Mouse (Mus musculus): Measurements from ENCODE around the gene 1600012H06Rik.
A peak's percentile ranks its signal among the peaks of the same experiment; 100 is the strongest.
"Not testable (repeated sequence)": the region's sequence is repeated elsewhere in the genome, so short reads cannot be mapped to it uniquely, and the experiment has no call there.

1600012H06Rik gene

DNA sequence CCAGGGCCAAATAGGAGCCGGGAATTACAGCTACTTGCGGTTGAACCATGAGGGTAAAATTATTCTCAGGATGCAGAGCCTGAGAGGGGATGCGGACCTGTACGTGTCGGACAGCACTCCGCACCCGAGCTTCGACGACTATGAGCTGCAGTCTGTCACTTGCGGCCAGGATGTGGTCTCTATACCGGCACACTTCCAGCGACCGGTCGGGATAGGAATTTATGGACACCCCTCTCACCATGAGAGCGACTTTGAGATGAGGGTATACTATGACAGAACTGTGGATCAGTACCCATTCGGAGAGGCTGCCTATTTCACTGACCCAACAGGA, 710 bp downstream of the 1600012H06Rik start:
- no peak for DNase-seq (ENCODE audit: low read depth)

DNA sequence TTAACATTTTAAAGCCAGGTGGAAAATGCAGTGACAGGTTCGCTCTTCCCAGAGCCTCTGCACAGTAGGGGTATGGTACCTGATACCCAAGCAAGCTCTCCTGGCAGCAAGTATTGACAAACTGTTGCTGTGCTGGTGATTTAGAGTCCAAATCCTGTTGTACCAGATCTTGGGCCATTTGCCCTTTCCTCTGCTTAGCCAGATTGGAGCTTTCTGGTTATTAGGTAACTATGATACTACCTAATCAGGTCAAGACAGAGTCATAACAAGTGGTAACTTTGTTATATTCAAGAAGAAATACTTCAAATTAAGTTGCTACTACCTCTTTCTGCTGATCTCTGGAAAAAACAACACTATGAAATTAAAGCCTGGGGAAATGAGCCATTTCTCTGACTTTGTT, 1.6 kb downstream of the 1600012H06Rik start:
- DNase-seq (ENCODE audit: low read depth), result no peak

DNA sequence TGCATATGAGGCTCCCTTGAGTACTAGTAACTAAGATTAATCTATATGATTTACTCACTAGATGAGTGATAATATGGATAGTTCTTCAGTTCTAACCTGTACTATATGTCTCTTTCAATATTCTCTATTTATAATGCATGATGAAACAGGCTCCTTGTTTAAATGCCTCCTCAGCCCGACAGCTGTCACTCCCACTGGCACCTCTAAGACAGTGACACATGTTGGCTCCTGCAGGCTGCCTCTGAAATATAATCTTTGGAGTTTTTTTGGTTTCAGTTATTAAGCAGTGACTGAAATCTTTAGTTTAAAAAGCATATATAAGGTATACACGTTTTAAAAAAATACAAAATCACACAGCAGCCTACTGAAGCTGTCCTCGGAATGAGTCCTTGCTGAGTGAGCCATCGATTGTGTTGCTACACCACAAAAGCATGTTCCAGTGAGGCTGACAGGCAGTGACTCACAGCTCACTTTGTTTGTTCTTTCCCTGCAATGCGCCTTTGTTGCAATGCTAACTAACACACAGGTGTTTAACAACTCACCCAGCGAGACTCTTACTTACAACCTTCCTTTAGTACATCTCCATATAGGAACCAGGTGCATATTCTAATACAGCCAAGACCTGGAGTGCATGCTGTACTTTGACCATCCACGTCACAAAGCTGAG, 6.3 kb downstream of the 1600012H06Rik start:
- DNase-seq (ENCODE audit: low read depth), result no peak

DNA sequence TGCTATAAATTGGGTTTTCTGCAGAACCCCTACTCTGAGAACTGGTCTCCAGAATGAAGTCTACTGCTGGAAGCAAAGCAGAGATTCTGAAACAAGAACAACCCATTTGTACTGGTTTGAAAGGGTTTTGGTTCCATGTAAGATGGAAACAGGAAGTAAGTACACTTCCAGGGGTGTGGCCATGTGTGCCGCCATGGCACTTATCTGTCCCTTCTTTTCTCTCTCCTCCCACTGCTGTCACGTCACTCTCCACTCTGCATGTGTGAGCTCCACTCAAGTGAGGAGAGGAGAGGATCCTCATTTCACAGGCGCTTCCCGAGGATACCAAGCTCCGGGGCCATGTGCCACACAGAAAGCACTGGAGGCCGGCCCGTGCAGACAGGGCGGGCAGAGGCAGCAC, 10.5 kb downstream of the 1600012H06Rik start:
- DNase-seq (ENCODE audit: low read depth), result no peak

DNA sequence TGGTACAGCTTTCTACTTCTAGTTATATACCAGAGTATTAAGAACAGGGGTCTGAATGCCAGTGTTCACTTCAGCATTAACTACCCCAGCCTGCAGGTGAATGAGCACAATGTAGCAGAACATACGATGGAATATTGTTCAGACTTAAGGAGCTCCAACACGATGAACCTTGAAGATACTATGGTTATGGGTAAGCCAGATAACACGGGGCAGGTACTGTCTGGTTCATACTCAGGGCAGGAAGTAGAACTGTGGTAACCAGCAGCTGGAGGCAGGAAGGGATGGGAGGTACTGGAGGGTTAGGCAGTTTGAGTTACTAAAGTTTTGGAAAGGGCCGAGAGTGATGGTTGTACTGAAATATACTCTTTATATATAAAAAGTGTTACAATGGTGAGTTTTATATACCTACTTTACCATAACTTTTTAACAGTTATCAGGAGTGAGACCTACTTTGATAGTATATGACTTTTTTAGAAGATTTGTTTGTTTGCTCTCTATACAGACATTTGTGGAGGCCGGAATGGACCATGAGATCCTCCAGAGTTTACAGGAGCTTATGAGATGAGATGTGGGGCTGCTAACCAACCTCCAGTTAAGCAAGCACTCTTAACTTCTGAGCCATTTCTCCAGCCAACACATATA, 15.8 kb downstream of the 1600012H06Rik start:
- peak; percentile 26 for DNase-seq (ENCODE audit: low read depth)

DNA sequence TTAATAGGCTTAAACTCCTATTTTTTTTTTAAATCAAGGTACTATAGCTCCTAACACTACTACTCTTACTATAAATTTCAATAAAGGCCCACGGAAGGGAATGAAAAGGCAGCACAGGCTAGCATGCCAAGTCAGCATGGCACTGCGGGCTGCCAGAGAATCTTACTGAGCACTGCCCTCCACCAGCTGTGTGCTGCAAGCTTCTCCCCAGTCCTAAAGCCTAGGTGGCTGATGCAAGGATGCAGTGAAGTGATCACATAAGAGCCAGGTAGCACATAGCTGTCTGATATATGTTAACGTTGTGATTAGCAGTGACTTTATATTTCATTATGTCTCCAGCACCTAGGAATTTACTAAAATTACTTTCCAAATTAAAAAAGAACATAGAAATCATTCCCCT, 17.0 kb downstream of the 1600012H06Rik start:
- DNase-seq (ENCODE audit: low read depth), result peak; percentile 72

DNA sequence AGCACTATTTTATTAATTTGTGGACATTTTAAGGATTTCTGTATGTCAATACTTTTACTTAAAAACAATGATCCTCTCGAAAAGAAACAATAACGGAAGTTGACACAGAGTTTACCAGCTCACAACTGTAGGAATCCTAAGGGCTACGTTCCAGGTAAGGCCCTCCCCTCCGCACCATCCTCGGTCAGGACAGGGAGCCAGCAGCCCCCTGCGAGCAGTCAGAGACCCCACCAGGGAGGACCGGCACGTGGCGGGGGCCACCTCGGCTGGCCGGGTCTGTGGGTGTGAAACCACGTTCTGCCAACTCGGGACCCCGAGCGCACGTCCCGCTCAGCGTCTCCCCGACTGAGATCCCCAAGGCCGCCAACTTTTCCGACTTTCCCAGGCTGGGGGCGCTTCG, 17.5 kb downstream of the 1600012H06Rik start:
- DNase-seq (ENCODE audit: low read depth), result peak; percentile 32

DNA sequence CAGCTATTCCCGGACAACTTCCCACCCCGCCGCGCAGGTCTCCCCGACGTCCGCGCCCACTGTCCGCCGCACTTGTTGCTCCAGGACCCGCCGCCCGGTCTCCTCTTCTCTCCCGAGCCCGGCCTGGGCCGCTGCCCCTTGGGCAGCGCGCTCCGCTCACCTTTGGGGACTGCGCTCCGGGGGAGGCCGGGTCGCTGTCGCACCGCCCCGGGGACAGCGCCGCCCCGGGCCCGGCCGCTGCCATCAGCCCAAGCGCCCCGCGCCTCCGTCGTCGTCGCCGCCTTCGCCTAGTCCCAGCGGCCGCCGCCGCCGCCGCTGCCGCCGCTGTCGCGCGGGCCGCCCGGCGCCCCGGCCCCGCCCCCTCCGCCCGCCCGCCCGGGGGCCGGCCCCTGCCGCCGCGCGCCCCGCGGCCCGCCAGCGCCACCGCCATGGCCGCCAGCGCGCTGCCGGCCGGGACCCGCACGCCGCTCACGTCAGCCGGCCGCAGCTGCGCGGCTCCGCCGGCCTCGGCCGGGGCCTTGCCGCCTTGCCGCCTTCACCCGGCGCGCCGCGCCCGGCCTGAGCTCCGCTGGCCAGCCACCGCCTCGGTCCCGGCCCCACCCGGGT, 18.1 kb downstream of the 1600012H06Rik start, which contains the start of gene Phf10:
TSS of gene Phf10 (minus strand) at position 323 of the 606 bp plus-strand sequence.
- not testable (repeated sequence) for DNase-seq (ENCODE audit: low read depth)

DNA sequence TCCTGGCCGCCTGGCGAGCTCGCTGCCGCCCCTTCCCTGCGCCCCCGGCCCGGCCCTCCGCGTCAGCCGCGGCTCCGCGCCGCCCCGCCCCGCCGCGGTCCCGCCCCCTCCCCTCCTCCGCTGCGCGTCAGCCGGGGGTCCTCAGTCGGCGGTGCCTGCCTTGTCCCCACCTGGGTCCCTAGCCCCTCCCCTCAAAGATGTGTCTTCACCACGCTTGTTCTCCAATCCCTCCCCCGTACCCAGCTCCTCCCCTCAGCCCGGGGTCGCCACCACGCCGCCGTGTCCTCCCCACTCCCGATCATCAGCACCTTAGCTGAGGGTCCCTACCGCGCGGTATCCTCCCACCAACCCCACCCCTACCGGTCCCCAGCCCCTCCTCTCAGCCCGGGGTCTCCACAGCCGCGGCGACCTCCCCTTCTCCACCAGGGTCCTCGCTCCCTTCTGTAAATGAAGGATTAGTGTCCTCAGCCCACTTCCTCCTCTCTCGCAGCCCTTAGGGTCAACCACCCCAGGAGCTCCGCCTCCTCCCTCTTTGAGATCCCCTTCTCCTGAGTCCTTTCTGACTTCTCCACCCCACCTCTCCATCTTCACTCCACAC, 18.7 kb downstream of the 1600012H06Rik start:
- DNase-seq (ENCODE audit: low read depth), result not testable (repeated sequence)

DNA sequence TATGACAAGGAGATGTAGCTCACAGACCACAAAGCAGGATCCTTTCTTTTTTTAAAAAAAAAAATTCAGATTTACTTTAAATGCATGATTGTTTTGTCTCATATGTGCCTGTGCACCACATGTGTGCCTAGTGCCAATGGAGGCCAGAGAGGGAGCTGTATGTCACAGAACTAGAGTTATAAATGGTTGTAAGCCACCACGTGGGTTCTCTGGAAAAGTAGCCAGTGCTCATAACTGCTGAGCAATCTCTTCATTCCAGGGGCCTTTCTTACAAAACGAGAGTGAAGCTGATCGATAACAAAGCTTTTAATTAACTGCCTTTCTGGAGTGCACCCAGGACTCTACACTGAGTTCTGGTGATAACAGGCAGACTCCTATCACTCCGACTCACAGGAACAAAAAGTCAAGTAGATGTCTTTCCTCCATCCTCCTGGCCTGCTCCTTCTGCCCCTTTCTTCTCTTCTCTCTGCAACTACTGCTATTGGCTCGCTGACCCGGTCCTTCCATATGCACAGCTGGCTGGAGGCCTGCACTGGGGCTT, 25.5 kb downstream of the 1600012H06Rik start:
- DNase-seq (ENCODE audit: low read depth), result not testable (repeated sequence)

DNA sequence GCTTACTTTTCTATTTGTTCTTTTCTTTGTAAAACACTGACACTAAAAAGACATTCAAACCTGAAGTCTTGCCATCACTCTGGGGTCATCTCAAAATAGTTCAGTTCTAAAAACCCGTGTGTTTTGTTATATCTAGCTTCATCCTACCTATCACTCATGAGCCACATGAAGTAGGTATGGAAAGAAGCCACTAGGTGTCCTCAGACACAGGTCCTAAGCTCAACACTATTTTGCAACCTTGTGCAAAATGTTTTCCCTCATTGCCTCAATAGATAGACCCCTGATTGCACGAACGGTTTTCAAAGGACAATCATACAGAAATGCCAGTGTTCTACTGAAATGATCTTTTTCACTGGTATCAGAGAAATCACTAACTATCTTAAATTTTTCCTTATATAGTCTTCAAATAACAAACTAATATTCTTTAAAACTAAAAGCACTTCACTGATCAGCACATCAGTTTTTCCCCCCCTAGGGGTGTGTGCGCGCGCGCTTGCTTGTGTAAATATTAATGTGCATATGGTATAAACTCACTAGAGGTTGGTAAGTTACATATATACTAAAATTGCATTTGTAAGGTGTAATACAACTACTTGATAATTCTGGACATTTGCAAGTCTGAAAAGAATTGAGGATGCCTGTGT, 34.9 kb downstream of the 1600012H06Rik start:
- not testable (repeated sequence) for DNase-seq (ENCODE audit: low read depth)

DNA sequence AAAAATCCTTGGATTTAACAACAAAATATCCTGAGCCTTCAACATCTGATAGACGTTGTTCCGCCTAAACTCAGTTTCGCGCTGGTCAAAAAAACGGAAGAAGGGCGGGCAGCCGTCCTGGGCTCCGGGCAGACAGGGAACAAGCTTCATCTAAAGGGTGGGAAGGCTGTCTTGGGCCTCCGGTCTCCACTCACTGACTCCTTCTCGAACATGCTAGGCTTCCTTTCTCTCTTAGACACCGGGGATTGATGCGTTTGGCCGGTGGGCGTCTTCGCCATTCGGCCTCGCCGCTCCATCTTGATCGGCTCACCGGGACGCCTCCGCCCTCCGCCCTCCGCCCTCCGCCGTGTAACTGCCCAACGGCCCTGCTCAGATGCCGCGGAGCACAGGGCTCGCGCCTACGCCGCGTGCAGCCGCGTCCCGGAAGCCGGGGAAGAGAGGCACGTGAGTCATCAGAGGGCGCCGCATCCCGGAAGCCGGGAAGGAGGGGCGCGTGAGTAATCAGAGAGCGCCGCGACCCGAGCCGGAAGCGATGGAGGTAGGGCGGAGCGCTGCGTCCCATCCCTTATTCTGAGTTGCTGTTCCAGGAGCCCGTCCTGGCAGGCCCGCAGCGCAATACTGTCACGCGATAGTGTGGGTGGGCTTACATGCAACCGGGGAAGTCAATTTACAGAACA, 35.5 kb downstream of the 1600012H06Rik start, which contains the start of the genes 9030025P20Rik and Gm3417:
TSS of gene 9030025P20Rik (plus strand) at position 107 of the 677 bp plus-strand sequence.
TSS of gene Gm3417 (minus strand) at position 429 of the 677 bp plus-strand sequence.
- DNase-seq (ENCODE audit: low read depth), result not testable (repeated sequence)

DNA sequence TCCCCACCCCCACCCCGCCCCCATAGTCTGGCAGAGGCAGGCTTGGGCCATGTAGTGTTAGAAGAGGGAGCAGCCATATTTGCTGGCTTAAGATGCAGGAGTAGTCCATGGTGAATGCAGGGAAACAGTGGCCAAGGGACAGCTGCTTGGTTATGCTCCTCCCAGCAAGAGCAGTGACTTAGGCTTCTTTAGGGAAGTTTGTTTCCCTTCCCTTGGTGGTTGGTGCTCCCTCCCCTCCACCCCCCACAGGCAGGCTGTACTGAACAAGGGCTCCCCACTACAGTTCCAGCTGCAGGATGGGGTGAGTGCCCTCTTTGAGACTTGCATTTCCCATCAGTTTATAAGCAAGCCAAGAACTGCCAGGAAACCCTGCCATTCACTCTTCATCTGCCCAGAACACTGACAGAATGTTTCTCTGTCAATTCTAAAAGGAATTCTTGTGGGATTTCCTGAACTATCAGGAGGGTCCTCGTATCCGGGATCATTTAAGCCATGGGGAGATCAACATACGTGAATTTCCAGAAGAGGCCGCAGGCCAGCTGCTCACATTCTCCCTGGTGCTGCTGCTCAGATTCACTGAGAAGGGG, 47.2 kb downstream of the 1600012H06Rik start:
- DNase-seq (ENCODE audit: low read depth), result not testable (repeated sequence)

DNA sequence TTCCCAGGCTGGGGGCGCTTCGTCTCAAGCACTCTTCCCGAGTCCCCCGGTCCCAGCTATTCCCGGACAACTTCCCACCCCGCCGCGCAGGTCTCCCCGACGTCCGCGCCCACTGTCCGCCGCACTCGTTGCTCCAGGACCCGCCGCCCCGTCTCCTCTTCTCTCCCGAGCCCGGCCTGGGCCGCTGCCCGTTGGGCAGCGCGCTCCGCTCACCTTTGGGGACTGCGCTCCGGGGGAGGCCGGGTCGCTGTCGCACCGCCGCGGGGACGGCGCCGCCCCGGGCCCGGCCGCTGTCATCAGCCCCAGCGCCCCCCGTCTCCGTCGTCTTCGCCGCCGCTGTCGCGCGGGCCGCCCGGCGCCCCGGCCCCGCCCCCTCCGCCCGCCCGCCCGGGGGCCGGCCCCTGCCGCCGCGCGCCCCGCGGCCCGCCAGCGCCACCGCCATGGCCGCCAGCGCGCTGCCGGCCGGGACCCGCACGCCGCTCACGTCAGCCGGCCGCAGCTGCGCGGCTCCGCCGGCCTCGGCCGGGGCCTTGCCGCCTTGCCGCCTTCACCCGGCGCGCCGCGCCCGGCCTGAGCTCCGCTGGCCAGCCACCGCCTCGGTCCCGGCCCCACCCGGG, 49.6 kb downstream of the 1600012H06Rik start:
- not testable (repeated sequence) for DNase-seq (ENCODE audit: low read depth)

DNA sequence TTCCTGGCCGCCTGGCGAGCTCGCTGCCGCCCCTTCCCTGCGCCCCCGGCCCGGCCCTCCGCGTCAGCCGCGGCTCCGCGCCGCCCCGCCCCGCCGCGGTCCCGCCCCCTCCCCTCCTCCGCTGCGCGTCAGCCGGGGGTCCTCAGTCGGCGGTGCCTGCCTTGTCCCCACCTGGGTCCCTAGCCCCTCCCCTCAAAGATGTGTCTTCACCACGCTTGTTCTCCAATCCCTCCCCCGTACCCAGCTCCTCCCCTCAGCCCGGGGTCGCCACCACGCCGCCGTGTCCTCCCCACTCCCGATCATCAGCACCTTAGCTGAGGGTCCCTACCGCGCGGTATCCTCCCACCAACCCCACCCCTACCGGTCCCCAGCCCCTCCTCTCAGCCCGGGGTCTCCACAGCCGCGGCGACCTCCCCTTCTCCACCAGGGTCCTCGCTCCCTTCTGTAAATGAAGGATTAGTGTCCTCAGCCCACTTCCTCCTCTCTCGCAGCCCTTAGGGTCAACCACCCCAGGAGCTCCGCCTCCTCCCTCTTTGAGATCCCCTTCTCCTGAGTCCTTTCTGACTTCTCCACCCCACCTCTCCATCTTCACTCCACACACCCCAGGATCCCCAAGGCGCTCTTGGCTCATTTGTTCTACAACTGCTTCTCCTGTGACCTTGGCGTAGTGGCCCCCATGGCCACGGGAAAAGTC, 50.3 kb downstream of the 1600012H06Rik start:
- not testable (repeated sequence) for DNase-seq (ENCODE audit: low read depth)

DNA sequence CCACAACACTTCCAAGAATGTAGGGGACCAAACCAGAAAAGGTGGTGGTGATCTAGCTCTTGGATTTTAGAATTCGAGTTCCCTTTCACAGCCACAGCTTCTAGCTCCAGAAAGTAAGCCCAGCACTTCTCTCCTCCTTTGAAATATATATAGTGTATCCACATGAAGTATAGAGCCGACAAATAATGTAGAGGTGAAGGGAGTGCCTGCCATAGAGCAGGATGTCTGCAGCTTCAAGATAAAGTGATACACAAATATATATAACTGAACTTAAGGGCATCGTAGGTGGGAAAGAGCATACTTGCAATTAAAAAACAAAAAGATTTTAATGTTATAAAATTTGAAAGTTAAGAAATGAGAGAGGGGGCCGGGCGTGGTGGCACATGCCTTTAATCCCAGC, 51.2 kb downstream of the 1600012H06Rik start:
- DNase-seq (ENCODE audit: low read depth), result not testable (repeated sequence)

DNA sequence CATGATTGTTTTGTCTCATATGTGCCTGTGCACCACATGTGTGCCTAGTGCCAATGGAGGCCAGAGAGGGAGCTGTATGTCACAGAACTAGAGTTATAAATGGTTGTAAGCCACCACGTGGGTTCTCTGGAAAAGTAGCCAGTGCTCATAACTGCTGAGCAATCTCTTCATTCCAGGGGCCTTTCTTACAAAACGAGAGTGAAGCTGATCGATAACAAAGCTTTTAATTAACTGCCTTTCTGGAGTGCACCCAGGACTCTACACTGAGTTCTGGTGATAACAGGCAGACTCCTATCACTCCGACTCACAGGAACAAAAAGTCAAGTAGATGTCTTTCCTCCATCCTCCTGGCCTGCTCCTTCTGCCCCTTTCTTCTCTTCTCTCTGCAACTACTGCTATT, 57.1 kb downstream of the 1600012H06Rik start:
- not testable (repeated sequence) for DNase-seq (ENCODE audit: low read depth)

DNA sequence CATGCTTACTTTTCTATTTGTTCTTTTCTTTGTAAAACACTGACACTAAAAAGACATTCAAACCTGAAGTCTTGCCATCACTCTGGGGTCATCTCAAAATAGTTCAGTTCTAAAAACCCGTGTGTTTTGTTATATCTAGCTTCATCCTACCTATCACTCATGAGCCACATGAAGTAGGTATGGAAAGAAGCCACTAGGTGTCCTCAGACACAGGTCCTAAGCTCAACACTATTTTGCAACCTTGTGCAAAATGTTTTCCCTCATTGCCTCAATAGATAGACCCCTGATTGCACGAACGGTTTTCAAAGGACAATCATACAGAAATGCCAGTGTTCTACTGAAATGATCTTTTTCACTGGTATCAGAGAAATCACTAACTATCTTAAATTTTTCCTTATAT, 66.1 kb downstream of the 1600012H06Rik start:
- not testable (repeated sequence) for DNase-seq (ENCODE audit: low read depth)

Measured in 416B (cell line).